Mouse (Mus musculus) liver, adult 2 months (tissue): Measurements from ENCODE around the gene Agap1.

Experiments
- CTCF ChIP-seq: fragments of 200-500 bp; IDR thresholded peaks from 2 replicates; pipeline ENCODE4 v1.5.1; 2011; ENCODE audit warnings: low read depth, low read length, control low read depth
- POLR2A ChIP-seq: fragments of 200-500 bp; IDR thresholded peaks from 2 replicates; pipeline ENCODE4 v1.6.1; 2011; ENCODE audit warnings: low read length, control low read depth; ENCODE audit not compliant: insufficient read depth; ENCODE audit errors: extremely low read depth

GRCm38 (mm10) chr1:89845487-89845886 lies 390.9 kb downstream of the Agap1 start:
- no peak for TF ChIP-seq CTCF
- no peak for TF ChIP-seq POLR2A
